Mouse (Mus musculus) retina, embryonic 14.5 days (tissue): ENCODE measurements around the gene Amer1.

Source experiments
- DNase-seq: peaks from one replicate; pipeline ENCODE4 v3.0.0-alpha.2; 2015; ENCODE audit warnings: low spot score

Gene Amer1

DNA sequence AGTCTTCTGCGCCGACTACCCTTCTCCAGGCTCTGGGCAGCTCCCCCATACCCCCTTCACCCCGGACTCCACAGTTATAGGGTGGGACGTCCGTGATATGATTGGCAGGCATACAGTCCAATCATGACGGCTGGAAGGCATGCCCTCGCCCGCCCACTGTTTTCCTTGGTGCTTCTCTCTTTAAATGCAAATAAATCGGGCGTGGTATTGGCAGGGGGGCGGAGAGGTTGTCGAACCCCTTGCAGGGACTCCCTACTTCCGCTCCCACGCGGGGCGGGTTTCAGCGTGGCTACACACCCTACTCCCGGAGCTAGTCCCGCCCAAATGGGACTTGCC, at the start of gene Amer1:
Gene Amer1 (minus strand): TSS at position 97 of the 336 bp plus-strand sequence.
- DNase-seq: peak; percentile 88

DNA sequence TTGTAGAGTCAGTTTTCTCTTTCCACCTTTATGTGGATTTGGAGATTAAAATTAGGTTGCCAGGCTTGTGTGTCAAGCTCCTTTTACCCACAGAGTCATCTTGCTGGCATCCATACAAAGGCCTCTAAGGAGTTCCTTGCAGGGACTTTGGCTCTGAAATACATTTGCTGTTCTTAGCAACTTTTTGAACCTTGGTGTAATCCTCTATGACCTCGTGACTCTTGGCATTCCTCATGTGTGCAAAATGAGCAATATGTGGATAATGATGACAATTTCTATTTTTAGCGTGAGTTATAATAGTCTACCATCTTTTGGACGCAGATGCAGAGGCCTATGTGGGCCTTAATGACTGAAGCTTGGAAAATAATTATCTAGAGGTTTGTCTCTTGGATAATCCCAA, 12.5 kb upstream of the Amer1 start:
- DNase-seq: no peak

DNA sequence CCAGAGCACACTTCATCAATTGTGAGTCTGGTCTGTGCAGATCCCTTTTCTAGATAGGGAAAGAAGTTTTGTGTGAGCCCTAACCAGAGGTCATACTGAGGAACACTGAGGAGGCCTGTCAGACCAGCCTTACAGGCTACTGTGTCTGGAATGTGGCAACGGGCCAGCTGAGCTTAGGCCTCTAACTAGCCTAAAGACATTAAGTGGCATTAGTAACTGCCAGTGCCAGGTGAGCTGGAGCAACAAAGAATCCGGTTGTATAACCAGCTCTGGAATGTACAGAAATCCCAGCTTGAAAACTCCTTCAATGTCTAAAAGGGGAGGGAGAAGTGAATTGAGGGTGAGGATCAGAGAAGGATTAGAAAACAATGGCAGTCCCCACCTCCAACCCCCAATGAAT, 1.2 kb upstream of the Amer1 start:
- no peak for DNase-seq

DNA sequence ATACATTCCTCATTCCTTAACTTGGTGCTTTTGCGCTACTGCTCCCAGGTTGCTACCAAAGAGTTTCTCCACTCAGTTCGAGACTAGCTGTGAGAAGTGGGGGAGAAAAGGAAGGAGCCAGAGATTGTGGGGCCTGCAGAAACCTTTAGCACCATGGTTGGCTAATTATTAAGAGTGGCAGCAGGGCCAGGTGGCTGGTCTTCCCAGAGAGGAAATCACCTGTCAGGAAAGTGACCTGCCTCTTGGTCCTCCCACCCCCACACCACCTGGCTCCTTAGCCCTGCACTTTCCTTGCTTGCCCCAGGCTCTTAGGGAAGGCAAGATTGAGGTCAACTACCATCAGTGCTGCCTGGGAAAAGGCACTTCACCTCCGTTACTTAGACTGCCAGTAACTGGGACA, 469 bp upstream of the Amer1 start:
- no peak for DNase-seq

DNA sequence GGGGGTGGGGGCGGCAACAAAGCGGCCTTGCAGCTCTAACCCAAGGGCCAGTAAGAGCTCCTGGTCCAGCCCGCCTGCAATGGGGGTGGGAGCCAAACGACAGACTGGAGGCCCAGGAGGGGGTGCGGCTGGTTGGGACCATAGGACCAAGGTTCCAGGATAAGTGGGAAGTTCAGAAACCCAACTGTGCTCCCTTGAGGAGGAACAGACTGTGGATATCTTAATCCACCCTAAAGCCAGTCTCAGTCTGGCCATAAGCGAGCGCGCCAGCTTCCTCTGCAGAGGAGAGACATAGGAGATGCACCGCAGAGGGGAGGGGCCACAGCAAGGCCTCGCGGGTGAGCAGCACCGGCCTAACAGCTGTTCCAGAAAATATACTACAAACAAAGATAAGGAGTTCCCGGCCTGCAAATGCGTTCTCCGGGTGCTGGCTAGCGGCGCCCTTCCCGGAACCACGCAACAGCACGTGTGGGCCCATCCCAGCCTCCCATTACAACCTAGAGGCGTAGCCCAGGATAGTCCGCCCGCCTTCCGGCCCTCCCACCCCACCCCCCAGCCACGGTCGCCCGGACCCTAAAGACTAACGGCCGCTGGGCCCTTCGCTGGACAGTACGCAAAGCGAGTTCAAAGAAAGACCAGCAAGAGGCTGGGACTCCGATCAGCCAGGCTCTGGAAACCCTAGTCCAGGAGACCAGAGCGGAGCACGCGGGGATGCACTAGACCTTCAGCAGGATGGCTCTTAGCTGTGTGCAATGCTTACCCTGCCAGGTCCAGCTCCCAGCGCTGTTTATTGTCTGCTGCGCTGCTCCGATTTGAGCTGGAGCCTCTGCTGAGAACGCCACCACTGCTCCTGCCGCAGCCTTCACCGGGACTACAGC, 535 bp downstream of the Amer1 start:
- peak; percentile 50 for DNase-seq

DNA sequence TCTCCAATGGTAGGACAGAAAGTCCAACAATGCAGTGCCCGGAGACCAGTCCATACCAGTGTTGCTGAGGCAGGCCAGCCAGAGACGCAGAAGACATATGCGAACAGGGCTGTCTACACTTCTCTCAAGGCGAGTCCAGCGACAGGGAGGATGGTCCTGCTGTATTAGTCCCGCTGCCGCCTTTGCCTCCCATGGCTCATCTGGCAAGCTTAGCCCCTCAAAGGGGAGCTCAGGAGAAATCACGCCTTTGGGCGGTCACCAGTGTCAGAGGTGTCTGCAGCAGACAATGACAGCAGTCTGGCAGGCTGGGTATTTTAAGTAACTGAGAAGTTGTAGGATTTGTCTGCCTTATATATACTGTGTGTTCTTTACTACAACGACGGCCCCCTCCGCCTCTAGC, 1.3 kb downstream of the Amer1 start:
- peak; percentile 7 for DNase-seq

DNA sequence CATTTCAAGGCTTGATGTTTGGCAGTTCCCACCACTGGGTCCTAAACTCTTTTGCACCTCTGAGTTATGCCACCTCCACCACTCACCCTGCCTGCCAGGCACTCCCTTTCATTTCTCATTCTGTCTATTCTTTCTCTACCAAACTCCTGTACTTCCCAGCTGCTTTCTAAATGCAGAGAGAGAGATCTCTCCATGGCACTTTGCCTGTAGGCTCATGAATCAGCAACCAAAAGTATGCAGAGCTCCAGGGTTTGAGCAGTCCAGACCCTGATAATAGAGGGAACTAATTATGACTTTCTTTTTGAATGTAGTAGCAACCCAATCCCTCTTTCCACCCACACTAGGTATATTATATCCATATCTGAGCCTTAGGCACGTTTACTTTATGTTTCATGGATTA, 2.4 kb downstream of the Amer1 start:
- DNase-seq: no peak

DNA sequence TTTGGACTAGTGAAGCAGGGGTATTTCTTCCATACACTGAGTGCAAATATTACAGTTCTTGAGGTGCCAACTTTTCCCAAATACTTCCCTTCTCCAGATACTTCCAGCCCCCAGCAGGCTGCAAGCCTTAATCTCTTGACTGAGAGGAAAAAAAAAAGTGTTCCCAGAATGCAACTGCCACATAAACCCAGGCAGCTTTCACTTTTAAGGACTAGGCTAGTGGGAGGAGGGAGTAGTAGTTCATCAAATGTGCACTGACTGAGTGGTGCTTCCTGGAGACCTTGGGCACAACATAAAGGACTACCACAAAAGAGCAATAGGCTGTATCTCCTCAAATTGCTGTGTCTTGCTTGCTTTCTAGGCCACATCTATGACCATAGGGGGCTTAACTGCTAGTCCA, 3.4 kb downstream of the Amer1 start:
- no peak for DNase-seq

DNA sequence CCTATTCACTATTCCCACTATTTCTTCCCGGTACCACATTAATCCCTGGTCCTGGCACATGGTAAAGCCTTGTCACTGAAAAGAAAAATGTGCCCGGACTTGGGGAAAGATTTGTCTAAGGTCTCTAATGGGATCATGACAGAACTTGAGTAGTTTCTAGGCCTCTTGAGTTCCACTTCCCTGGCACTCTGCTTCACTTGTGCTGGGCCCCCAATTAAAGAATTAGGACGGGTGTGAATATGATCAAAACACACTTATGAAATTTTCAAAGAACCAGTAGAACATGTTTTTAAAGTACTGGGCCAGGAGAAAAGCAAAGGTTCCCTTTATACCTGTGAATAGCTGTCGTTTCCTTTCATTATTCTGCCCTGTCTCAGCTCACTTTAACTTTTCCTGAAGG, 6.2 kb downstream of the Amer1 start:
- no peak for DNase-seq

DNA sequence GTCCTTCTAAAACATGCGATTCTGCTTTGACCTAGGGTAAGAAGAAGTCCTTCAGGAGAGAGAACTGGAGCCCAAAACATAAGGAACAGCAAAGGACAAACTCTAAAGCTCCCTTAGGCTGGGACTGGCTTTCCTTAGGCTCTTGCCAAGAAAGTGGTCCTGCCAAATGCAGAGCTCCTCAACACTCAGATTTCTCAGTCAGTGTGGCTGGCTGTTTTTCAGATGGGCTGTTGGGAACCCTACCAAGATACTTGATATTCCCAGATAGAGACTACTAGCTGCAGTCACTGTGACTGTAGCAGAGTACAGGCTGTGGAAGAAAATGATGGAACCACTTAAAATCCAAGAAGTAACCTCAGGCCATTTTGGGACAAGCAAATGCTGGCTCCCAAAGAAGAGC, 7.4 kb downstream of the Amer1 start:
- DNase-seq: no peak

DNA sequence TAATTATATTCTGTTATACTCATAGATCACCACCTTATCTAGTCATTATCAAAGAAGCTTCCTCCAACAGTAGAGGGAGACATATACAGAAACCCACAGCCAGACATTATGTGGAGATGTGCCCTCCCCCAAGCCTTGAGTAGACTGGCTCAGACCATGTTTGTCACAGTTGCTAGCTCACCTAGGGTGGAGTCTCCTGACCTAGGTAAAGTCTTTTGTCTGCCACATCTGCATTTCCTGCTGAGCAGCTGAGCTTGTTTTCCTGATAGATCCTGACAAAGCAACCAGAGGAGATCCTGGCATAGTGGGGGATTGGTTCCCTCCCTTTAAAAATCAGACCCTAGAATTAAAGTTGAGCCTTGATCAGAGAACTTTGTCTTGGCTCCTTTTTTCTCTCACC, 71.6 kb downstream of the Amer1 start:
- DNase-seq: no peak
